Mouse (Mus musculus) liver, embryonic 12.5 days (tissue): ENCODE measurements at regions not wholly inside any gene's neighbourhood (a gene's known extent, or its start where the extent isn't known, plus 50 kb on each side); places are given as distances from the start of the nearest gene placed in this dataset.

Source experiments
- ATAC-seq: fragments of 200-750 bp; cut with Nextera tagmentation; 2 replicates; pipeline ENCODE4 v1.8.0; 2017; ENCODE audit warnings: moderate number of reproducible peaks, mild to moderate bottlenecking, moderate library complexity
- H3K27ac ChIP-seq: fragments of 300-500 bp; sonication (generic); 2 replicates; pipeline ENCODE4 v1.5.1; 2016; ENCODE audit warnings: mild to moderate bottlenecking
- H3K27me3 ChIP-seq: fragments of 300-500 bp; sonication (generic); replicated peaks from 2 replicates; pipeline ENCODE4 v1.6.1; 2016; ENCODE audit warnings: mild to moderate bottlenecking, moderate library complexity
- H3K36me3 ChIP-seq: fragments of 300-500 bp; sonication (generic); 2 replicates; pipeline ENCODE4 v1.6.1; 2016; ENCODE audit warnings: mild to moderate bottlenecking, moderate library complexity
- H3K4me1 ChIP-seq: fragments of 300-500 bp; sonication (generic); 2 replicates; pipeline ENCODE4 v1.6.1; 2016
- H3K4me2 ChIP-seq: fragments of 300-500 bp; sonication (generic); 2 replicates; pipeline ENCODE4 v1.6.1; 2016; ENCODE audit warnings: mild to moderate bottlenecking, moderate library complexity
- H3K4me3 ChIP-seq: fragments of 300-500 bp; sonication (generic); 2 replicates; pipeline ENCODE4 v1.5.1; 2016; ENCODE audit warnings: mild to moderate bottlenecking, moderate library complexity
- H3K9ac ChIP-seq: fragments of 300-500 bp; sonication (generic); 2 replicates; pipeline ENCODE4 v1.6.1; 2016; ENCODE audit warnings: mild to moderate bottlenecking, moderate library complexity
- H3K9me3 ChIP-seq: fragments of 300-500 bp; sonication (generic); replicated peaks from 2 replicates; pipeline ENCODE4 v1.6.1; 2016; ENCODE audit warnings: mild to moderate bottlenecking, moderate library complexity
- WGBS: fragments of 180-500 bp; shearing (Covaris S2); methylation state at CpG from one replicate; pipeline ENCODE4 v1.1.7; 2016; ENCODE audit not compliant: insufficient replicate concordance; 5-methylcytosine and 5-hydroxymethylcytosine counted together

- ATAC-seq: no peak
- Histone ChIP-seq H3K36me3 (no peaks in the 10 kb centered on the region), H3K4me2 (no peak overlapping the region), H3K4me1 (no peaks in the 10 kb centered on the region), H3K9me3 (no peaks in the 10 kb centered on the region), H3K27ac (no peak overlapping the region), H3K27me3 (no peaks in the 10 kb centered on the region), H3K9ac (no peak overlapping the region), H3K4me3 (no peak overlapping the region)
- WGBS: 65% methylated on average over 3 of the region's 3 CpGs
Measured at GRCm38 (mm10) chr9:94467846-94468245, 70.0 kb downstream of the 1190002N15Rik start.

- H3K27me3 ChIP-seq: no peaks in the 10 kb centered on the region
- no peak overlapping the region for H3K4me3 ChIP-seq
- H3K4me2 ChIP-seq: no peak overlapping the region
- no peak overlapping the region for H3K27ac ChIP-seq
- no peaks in the 10 kb centered on the region for H3K9me3 ChIP-seq
- WGBS: 63% methylated on average over 6 of the region's 6 CpGs
- 0 out of 2 replicates have a peak, but pooled peaks cover 3% of the 10 kb centered on the region for H3K4me1 ChIP-seq
- no peaks in the 10 kb centered on the region for H3K36me3 ChIP-seq
- H3K9ac ChIP-seq: no peak overlapping the region
- ATAC-seq: peak; percentile 62
Measured at GRCm38 (mm10) chr9:94456085-94456531, 81.8 kb downstream of the 1190002N15Rik start.

- no peaks in the 10 kb centered on the region for H3K9me3 ChIP-seq
- no peak overlapping the region for H3K4me2 ChIP-seq
- no peak for ATAC-seq
- H3K27ac ChIP-seq: no peak overlapping the region
- WGBS: 63% methylated on average over 7 of the region's 7 CpGs
- H3K9ac ChIP-seq: no peak overlapping the region
- H3K27me3 ChIP-seq: no peaks in the 10 kb centered on the region
- no peak overlapping the region for H3K4me3 ChIP-seq
- no peaks in the 10 kb centered on the region for H3K36me3 ChIP-seq
- 0 out of 2 replicates have a peak, but pooled peaks cover 3% of the 10 kb centered on the region for H3K4me1 ChIP-seq
Measured at GRCm38 (mm10) chr9:94455466-94455865, 82.4 kb downstream of the 1190002N15Rik start.

- WGBS: 73% methylated on average over 8 of the region's 8 CpGs
- no peaks in the 10 kb centered on the region for H3K27me3 ChIP-seq
- H3K36me3 ChIP-seq: no peaks in the 10 kb centered on the region
- no peak overlapping the region for H3K9ac ChIP-seq
- H3K9me3 ChIP-seq: no peaks in the 10 kb centered on the region
- H3K4me2 ChIP-seq: no peak overlapping the region
- H3K27ac ChIP-seq: no peak overlapping the region
- H3K4me1 ChIP-seq: no peaks in the 10 kb centered on the region
- H3K4me3 ChIP-seq: no peak overlapping the region
- ATAC-seq: no peak
Measured at GRCm38 (mm10) chr9:94449911-94450310, 88.0 kb downstream of the 1190002N15Rik start.

- H3K27me3 ChIP-seq: no peaks in the 10 kb centered on the region
- no peak overlapping the region for H3K27ac ChIP-seq
- no peaks in the 10 kb centered on the region for H3K36me3 ChIP-seq
- no peak overlapping the region for H3K9ac ChIP-seq
- WGBS: 55% methylated on average over 8 of the region's 8 CpGs
- no peak overlapping the region for H3K4me3 ChIP-seq
- no peaks in the 10 kb centered on the region for H3K4me1 ChIP-seq
- peak; percentile 61 for ATAC-seq
- H3K4me2 ChIP-seq: no peak overlapping the region
- H3K9me3 ChIP-seq: no peaks in the 10 kb centered on the region
Measured at GRCm38 (mm10) chr9:94446182-94446763, 91.6 kb downstream of the 1190002N15Rik start.

- Histone ChIP-seq H3K27ac (no peak overlapping the region), H3K4me1 (no peaks in the 10 kb centered on the region), H3K36me3 (no peaks in the 10 kb centered on the region), H3K9me3 (no peaks in the 10 kb centered on the region), H3K4me2 (no peak overlapping the region), H3K9ac (no peak overlapping the region), H3K27me3 (no peaks in the 10 kb centered on the region), H3K4me3 (no peak overlapping the region)
- 60% methylated on average over 5 of the region's 5 CpGs for WGBS
- no peak for ATAC-seq
Measured at GRCm38 (mm10) chr9:94444140-94444789, 93.6 kb downstream of the 1190002N15Rik start.

- Histone ChIP-seq H3K4me3 (no peak overlapping the region), H3K4me2 (no peak overlapping the region), H3K9ac (no peak overlapping the region), H3K36me3 (no peaks in the 10 kb centered on the region), H3K9me3 (no peaks in the 10 kb centered on the region), H3K27ac (no peak overlapping the region), H3K4me1 (no peaks in the 10 kb centered on the region), H3K27me3 (no peaks in the 10 kb centered on the region)
- WGBS: 52% methylated on average over 4 of the region's 4 CpGs
- no peak for ATAC-seq
Measured at GRCm38 (mm10) chr9:94441393-94441792, 96.5 kb downstream of the 1190002N15Rik start.

- Histone ChIP-seq H3K4me1 (peaks cover 8% of the 10 kb centered on the region), H3K36me3 (no peaks in the 10 kb centered on the region)
Measured at GRCm38 (mm10) chr9:94433468-94433867, 104.4 kb downstream of the 1190002N15Rik start.

GRCm38 (mm10) chr9:94432144-94432747 is 105.6 kb downstream of the 1190002N15Rik start:
- no peak overlapping the region for H3K4me3 ChIP-seq
- no peak overlapping the region for H3K27ac ChIP-seq
- no peaks in the 10 kb centered on the region for H3K27me3 ChIP-seq
- no peaks in the 10 kb centered on the region for H3K9me3 ChIP-seq
- ATAC-seq: no peak
- no peak overlapping the region for H3K4me2 ChIP-seq
- H3K4me1 ChIP-seq: peaks cover 8% of the 10 kb centered on the region
- WGBS: 84% methylated on average over 3 of the region's 3 CpGs
- H3K36me3 ChIP-seq: no peaks in the 10 kb centered on the region
- H3K9ac ChIP-seq: no peak overlapping the region

More at GRCm38 (mm10) chr9:94433468-94433867, 104.4 kb downstream of the 1190002N15Rik start:
- H3K27me3 ChIP-seq: no peaks in the 10 kb centered on the region
- H3K4me2 ChIP-seq: no peak overlapping the region
- no peak overlapping the region for H3K27ac ChIP-seq
- no peaks in the 10 kb centered on the region for H3K9me3 ChIP-seq
- no peak overlapping the region for H3K9ac ChIP-seq
- H3K4me3 ChIP-seq: no peak overlapping the region
- ATAC-seq: no peak

GRCm38 (mm10) chr9:94431540-94431939 is 106.3 kb downstream of the 1190002N15Rik start:
- ATAC-seq: peak; percentile 89
- Histone ChIP-seq H3K27me3 (no peaks in the 10 kb centered on the region), H3K4me3 (no peak overlapping the region), H3K27ac (no peak overlapping the region), H3K36me3 (no peaks in the 10 kb centered on the region), H3K9ac (no peak overlapping the region), H3K9me3 (no peaks in the 10 kb centered on the region), H3K4me1 (peaks cover 8% of the 10 kb centered on the region), H3K4me2 (no peak overlapping the region)
- WGBS: 38% methylated on average over 3 of the region's 3 CpGs

GRCm38 (mm10) chr9:94430996-94431395 is 106.9 kb downstream of the 1190002N15Rik start:
- Histone ChIP-seq H3K27me3 (no peaks in the 10 kb centered on the region), H3K9me3 (no peaks in the 10 kb centered on the region), H3K27ac (no peak overlapping the region), H3K4me3 (no peak overlapping the region), H3K4me2 (no peak overlapping the region), H3K9ac (no peak overlapping the region), H3K4me1 (peaks cover 8% of the 10 kb centered on the region), H3K36me3 (no peaks in the 10 kb centered on the region)
- 73% methylated on average over 6 of the region's 6 CpGs for WGBS
- ATAC-seq: no peak

GRCm38 (mm10) chr9:94426740-94427139 is 111.1 kb downstream of the 1190002N15Rik start:
- no peak for ATAC-seq
- peaks cover 7% of the 10 kb centered on the region for H3K4me1 ChIP-seq
- 81% methylated on average over 5 of the region's 5 CpGs for WGBS
- H3K36me3 ChIP-seq: no peaks in the 10 kb centered on the region
- H3K9ac ChIP-seq: no peak overlapping the region
- H3K27me3 ChIP-seq: no peaks in the 10 kb centered on the region
- no peak overlapping the region for H3K4me3 ChIP-seq
- H3K9me3 ChIP-seq: no peaks in the 10 kb centered on the region
- H3K4me2 ChIP-seq: no peak overlapping the region
- H3K27ac ChIP-seq: no peak overlapping the region
